Mouse (Mus musculus) adrenal gland, postnatal 4 days (tissue): ENCODE measurements around the gene Vat1. TPM values are rescaled to one million over a fixed set of nuclear protein-coding genes. Genes with fewer than 3 reads are reported as not detected.
"Not testable (repeated sequence)": the region's sequence is repeated elsewhere in the genome, so short reads cannot be mapped to it uniquely, and the experiment has no call there.

Source experiments
- DNase-seq, 2 experiments: peaks; one replicate each; pipeline ENCODE4 v3.0.0; 2021 to 2022; ENCODE audit warnings: low spot score in 2 of 2, mixed read lengths in 2 of 2
- total RNA-seq, 2 experiments: library from RNA; stranded (reverse); gene quantifications; 2 replicates each; pipeline ENCODE4 v1.2.3; 2021

The Vat1 gene
- total RNA-seq, 2 experiments from 2014 or later = 103 to 105 TPM

DNA sequence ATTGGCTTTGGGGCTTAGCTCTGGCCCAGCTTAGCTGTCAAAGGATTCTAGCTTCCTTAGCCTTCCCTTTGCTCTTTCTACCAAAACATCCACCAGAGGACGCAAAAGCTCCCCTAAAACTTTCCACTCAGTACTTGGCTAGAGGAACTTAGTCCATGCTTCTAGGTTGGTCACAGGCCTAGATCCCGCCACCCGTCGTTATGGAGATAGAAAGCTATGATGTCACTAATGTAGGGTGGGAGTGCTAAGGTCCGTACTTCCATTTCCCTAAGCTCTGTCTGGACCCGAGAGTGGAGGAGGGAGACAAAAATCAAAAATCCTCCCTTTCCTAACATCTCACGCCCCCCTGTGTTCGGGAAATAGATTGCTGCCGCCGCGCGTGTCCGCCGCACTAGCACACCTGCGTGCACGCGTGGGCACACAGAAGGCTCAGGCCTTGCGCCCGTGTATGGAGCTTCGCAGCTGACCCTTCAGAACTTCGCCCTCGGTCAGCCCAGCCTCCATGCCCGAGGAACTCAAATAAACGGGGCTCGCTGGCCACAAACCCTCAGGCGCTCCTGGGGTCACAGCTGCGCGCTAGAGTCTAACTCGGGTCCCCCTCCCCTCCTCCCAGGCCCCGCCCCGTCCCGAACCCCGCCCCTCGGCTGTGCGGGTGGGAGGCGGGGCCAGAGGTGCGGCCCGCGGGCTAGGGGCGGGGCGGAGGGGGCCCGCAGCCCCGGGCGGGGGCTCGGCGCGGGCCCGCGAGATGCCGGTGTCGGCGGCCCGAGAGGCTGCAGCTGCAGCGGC is 1.6 kb upstream of the Vat1 start:
- DNase-seq = peak; percentile 44

DNA sequence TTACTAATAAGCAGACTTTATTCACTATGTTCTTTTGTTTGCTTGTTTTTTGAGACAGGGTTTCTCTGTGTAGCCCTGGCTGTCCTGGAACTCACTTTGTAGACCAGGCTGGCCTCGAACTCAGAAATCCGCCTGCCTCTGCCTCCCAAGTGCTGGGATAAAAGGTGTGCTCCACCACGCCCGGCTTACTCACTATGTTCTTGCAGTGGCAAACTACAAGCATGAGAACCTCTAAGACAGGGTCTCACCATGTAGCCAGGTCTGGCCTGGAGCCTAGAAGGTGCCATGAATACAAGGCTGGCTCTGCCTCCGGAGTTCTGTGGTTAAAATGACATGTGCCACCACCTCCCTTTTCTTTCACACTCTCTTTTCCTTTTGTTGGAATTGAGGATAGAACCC is 521 bp upstream of the Vat1 start:
- DNase-seq = not testable (repeated sequence)

DNA sequence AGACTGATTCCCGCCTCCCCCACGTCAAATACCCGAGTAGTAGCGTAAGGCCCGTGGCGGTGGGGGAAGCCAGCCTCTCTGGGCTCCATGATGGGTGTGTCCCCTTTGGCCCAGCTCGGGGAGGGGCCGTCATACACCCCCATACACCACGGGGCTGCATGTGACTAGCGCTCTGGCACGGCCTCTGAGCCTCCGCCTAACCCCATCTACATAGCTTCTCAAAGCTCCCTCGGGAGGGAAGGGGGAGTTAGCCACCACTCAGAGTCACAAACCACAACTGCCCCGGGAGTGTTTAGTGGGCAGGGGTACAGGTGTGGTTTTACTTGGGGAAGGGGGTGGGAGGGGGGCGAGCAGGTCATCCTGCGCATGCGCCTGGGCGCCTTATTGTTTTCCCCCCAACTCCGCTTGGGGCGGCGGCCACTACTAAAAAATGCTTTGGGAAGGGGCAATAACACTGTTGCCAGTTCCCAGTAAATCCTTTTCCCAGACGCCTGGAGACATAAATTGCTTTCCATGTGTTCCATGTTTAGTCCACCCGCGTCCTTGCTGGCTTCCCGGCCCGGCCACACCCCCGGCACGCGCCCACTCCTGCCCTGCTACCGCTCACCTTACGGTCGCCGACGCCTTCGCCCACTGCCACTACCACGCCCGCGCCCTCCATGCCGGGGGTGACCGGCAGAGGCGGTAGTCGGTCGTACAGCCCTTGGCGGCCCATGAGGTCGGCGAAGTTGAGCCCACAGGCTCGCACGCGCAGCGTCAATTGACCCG is 745 bp downstream of the Vat1 start:
- DNase-seq = peak in 1 of 2 experiments; percentile 48

DNA sequence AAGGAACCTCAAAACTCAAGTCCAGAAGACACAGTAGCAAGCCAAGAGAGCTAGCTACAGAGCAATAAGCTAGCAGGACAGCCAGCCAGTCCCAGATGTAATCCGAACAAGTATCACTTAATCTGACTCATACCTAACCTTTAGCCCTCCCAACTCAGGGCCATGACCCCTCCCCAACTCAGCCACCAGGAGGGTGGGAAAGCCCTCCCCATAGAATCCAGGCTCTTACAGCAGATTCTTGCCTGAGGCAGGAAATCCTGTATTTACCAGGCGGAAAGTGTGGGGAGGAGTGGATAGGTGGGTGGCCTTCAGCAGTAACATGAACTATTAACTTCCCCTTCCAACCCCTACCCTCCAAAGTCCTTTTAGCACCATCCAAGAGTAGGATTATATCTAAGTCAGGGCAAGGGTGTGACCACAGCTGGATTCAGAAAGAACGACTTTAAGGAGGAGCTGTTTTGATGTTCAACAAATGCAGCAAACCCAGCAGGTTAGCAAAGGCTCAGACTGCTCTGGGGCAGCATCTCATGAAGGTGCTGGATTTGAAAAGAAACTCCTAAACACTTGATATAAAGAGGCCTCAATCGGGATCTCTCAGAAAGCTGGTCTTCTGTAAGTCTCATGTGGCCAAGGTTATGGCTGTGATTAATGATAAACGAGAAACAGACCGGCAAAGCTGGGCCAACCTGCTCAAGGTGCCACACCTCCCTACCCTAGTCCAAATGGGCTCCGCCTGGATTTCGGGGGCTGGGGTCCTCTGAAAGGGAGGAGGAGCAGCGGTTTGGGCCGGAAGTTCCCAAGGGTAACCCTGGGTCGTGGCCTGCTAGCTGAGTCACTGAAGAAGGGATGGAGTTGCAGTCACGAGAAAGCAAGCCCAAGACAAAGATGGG is 1.6 kb downstream of the Vat1 start, which contains the start of gene Rnd2:
Rnd2 (plus strand) TSS at position 789 of the 890 bp plus-strand sequence.
- DNase-seq = no peak

DNA sequence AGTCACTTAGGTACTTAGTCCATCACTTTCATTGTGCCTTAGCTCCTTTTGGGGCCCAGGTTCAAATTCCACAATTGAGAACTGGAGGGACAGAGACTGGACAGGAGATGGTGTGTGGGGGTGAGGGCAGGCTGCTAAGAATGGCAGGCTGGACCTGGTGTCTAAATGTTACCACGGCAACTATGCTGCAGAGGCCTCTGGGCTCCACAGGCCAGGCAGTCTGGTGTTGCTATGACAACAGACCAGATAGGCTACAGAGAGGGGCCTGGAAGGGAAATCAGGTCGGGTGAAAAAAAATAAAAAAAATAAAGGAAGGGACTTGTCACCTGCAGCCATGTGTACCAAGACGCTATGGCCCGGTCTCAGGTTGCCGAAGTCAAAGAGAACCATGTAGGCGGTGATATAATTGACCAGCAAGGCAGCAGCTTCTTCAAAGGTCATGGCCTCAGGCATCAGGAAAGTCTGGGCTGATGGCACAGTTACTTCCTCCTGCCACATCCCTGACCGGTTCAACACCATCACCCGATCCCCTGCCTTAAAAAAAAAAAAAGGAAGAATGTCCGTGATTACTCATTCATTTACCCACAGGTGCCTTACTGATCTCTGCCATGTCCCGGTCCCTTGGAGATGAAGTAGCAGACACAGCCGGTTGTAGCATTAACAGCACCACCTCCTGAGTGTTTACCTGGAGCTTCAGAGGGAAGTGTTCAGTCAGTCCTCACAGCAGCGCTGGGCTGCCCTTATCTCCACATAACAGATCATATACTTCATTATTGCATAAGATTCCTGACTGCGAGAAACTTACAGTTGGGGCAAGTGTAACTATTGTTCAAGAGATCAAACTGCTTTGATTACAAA is 3.2 kb downstream of the Vat1 start:
- no peak for DNase-seq

DNA sequence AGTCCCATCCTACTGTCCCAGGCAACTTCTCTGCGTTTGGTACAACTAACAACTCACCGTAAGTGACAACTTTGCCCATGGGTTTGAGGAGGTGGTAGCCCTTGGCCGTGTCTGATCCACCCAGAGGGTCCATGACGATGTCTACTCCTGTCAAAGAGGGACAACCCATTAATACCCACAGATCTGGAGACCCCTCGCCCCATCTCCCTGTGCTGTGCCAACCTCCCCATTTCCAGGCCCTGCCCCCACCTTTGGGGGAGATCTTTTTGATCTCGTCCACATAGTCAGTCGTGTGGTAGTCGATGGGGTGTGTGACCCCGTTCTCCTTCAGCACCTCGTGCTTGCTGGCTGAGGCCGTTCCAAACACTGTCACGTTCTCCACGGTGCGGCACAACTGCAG is 3.9 kb downstream of the Vat1 start:
- no peak for DNase-seq

DNA sequence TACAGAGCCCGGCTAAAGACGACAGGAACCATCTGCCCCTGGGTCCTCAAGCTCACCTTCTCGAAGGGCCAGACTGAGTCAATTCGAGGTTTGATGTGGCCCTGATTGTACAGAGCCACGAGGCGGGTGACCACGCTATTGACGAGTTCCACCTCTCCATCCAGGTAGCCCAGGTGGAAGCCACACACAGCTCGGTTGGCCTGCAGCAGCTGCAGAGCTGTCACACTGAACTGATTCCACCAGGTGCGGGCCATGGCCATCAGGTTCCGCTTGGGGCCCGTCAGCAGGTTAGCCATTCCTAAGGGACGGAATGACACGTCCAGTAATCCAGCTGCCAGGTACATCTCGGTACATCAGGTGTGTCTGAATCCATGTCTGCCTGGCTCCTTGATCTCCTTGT is 5.7 kb downstream of the Vat1 start:
- DNase-seq = no peak

DNA sequence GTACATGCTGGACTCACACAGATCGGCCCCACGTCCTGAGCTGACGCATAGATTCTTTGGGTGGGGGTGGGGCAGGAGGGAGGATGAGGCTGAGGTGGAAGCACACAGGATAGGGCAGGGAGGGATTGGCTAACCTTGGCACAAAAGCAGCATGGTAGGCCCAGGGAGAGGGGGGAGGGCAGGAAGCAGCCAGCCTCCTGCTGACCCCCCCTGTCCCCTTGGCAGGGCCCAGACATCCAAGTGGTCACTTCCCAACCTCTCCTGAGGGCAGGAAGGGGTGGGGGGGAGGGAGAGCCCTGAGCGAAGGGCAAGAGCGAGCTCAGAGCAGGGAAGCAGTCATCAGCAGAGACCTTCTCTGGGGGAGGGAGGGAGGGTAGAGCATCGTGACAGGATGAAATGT is 6.3 kb downstream of the Vat1 start:
- no peak for DNase-seq

DNA sequence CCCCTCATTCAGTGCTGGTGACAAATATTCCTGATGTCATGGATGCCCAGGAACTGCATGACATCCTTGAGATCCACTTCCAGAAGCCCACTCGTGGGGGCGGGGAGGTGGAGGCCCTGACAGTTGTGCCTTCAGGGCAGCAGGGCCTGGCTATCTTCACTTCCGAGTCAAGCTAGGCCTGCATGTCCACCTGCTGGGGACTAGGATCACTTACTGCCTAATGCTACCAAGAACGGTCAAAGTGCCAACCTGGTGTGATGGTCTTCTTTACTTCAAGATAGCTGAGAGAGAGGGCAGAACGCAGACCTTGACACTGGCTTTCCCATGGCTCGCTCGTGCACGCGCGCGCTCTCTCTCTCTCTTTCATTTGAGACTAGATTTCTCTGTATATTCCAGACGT is 7.8 kb downstream of the Vat1 start:
- no peak for DNase-seq

DNA sequence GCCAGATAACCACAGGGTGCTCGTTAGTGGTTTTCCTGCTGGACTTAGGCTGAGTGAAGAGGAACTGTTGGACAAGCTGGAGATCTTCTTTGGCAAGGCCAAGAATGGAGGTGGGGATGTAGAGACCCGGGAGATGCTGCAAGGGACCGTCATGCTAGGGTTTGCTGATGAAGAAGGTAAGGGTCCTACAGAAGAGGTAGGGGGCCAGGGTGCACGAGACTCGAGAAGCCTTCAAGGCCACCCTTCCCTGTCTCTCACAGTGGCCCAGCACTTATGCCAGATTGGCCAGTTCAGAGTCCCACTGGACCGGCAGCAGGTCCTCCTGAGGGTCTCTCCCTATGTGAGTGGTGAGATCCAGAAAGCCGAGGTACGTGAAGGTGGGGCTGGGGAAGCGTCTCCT is 8.4 kb downstream of the Vat1 start:
- no peak for DNase-seq

DNA sequence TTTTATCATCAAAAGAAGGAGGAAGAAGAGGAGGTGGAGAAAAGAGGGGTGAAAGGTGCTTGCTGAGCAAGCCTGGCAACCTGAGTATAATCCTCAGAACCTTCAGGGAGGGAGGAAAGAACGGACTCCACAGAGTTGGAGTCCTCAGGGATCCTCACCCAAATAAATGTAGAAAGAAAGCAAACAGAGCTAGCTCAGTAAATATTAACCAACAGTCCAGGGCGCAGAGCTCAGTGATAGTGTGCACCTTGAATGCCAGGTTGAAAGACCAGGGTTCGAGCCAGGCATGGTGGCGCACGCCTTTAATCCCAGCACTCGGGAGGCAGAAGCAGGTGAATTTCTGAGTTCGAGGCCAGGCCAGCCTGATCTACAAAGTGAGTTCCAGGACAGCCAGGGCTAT is 10.4 kb downstream of the Vat1 start:
- no peak for DNase-seq

DNA sequence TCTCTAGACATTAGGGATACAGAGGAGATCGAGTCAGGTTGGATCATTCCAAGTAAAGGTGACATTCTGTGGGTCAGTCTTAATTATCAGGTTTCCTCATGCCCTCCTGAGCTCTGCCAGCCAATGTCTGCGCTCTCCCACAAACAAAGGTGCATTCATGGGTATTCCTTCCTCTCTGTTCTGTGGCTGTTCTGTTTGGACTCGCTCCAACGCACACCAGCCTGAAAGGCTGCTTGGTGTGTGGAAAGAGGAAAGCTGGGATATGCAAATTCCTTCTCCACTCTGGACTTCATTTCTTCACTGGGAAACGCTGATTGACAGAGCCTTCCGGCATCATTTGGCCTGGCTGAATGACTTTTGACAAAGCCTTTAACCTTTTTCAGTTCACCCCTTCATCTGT is 11.3 kb downstream of the Vat1 start:
- DNase-seq = no peak

DNA sequence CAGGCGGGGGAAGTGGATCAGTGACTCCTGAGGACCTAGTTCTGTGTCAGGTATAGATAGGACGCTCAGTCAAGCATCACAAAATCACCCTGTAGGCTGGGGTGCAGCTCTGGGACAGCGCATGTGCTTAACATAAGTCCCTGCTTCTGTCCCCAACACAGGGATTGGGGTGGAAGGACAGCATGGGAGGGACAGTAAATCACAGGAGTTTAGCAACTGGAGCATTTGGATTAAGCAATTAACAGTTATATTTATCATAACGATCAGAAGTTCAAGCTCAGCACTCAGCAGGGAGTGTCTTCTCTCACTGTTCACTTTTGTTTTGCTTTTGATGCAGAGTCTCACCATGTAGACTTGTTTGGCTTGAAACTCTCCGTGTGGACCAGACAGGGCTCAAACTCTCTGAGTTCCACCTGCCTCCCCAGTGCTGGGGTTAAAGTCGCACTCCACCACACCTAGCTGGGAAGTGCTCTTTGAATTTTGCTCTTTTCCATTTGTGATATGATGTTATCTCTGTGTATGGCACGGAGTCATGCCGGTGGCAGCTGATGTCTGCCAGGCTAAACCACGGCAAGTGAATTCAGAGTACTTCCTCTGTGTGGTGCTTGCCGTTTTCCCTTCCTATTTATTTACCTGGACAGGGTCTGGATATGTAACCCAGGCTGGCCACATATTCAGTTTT is 13.8 kb downstream of the Vat1 start:
- DNase-seq = no peak

DNA sequence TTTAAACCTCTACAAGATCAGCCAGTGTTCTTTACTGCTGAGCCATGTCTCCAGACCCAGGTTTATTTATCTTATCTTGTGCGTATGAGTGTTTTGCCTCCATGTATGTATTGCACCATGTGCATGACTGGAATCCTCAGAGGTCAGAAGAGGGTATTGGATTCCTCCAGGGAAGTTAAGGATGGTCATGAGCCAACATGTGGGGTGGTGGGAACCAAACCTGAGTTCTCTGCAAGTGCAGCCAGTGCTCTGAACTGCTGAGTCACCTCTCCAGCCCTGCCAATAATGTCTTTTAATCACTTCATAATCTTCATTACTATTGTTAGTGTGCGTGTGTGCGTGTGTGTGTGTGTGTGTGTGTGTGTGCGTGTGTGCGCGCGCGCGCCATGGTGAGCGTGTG is 14.5 kb downstream of the Vat1 start:
- DNase-seq = no peak

DNA sequence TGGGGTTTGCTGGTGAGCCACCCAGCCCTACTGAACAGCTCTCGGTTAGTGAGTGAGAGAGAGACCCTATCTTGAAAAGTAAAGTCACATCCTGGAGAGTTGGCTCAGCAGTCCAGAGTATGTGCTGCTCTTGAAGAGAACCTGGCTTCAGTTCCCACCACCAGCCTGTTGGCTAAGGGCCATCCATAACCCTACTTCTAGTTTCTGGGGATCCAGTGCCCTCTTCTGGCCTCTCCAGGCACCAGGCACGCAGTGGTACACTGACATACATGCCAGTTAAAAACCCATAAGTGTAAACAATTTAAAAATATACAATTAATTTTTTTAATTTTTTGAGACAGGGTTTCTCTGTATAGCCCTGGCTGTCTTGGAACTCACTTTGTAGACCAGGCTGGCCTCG is 15.6 kb downstream of the Vat1 start:
- no peak for DNase-seq

DNA sequence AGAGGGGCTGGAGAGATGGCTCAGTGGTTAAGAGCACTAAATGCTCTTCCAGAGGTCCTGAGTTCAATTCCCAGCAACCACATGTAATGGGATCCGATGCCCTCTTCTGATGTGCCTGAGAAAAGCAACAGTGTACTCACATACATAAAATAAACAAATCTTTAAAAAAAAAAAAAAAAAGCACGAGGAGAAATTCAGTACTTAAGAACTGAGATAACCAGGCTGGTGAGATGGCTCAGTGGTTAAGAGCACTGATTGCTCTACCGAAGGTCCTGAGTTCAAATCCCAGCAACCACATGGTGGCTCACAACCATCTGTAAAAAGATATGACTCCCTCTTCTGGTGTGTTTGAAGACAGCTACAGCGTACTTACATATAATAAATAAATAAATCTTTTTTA is 16.4 kb downstream of the Vat1 start:
- DNase-seq = not testable (repeated sequence)

DNA sequence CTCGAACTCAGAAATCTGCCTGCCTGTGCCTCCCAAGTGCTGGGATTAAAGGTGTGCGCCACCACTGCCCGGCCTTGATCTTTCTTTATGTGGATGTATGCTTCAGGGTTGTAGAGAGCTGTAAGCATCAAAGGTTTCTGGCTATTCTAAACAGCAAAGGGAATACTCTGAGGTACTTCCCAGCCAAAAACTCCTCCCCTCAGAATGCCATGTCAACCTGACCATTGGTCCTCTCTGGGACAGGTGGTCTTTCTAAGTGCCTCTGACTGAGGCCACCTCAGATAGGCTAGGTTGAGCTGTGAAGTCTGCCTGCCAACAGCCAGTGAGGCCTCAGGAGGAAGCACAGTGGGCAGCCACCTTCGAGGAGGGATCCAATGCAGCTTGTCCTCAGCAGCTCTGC is 17.1 kb downstream of the Vat1 start:
- no peak for DNase-seq

DNA sequence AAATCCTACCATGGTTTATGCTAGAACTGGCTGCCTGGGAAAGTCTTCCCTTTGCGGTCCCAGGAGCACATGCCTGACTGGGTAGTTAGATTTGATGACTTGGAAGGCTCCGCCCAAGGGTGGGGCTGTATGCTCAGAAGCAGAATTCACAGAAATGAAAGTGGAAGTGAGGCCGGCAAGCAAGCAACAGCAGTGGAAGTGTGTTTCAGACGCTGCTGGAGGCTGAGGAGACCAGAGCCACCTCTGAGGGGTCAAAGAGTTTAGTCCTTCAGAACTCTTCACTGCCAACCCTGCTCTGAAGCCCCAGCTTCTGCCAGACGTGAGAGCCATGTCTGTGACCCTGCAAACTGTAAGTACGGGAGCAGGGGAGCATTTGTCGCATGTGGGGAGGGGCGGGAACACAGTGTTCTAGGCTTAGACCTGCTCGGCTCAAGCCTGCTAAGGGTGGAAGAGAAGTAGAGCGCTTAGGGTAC is 17.7 kb downstream of the Vat1 start, which contains the start of gene Ifi35:
Ifi35 (plus strand) TSS at position 134 of the 473 bp plus-strand sequence.
- DNase-seq = no peak

DNA sequence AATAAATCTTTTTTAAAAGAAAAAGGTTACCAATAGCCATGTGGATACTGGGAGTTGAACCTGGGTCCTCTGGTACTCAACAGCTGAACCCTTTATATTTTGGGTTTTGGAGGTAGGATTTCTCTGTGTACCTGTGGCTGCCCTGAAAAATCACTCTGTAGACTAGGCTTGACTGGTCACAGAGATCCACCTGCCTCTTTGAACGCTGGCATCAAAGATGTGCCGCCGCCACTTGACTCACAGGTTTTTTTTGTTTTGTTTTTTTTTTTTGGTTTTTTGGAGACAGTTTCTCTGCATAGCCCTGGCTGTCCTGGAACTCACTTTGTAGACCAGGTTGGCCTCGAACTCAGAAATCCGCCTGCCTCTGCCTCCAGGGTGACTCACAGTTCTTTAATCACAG is 18.2 kb downstream of the Vat1 start:
- no peak for DNase-seq

DNA sequence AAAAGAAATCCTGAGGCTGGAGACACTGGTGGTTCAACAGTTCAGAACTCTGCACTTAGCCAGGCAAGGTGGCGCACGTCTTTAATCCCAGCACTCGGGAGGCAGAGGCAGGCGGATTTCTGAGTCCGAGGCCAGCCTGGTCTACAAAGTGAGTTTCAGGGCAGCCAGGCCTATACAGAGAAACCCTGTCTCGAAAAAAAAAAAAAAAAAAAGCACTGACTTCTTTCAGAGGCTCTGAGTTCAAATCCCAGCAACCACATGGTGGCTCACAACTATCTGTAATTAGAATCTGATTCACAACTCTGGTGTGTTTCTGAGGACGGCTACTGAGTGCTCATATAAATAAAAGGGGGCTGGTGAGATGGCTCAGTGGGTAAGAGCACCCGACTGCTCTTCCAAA is 19.2 kb downstream of the Vat1 start:
- DNase-seq = not testable (repeated sequence)
